Mouse (Mus musculus) thymus, postnatal 25 days (tissue): ENCODE measurements around the gene Hao1.

ENCODE experiments used
- DNase-seq: peaks from one replicate; pipeline ENCODE4 v3.0.0; 2022

Hao1 gene

GRCm38 (mm10) chr2:134460831-134461230 is 93.3 kb downstream of the Hao1 start:
- no peak for DNase-seq

- no peak for DNase-seq
These were observed 98.1 kb downstream of the Hao1 start for GRCm38 (mm10) chr2:134456065-134456505.

DNA sequence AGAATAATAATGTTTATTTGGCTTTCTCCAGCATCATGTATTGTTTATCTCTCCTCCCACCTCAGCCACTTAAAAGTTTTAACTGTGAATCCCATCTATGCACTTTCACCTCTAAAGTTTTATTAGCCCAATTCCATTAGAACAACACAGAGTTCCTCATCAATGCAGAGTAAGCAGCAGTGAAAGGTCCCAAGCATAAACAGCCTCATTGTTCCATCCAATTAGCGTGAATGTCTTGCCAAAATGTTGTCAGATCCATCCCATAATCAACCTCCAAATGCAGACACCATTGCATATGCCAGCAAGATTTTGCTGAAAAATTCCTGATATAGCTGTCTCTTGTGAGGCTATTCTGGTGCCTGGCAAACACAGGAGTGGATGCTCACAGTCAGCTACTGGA is 101.4 kb downstream of the Hao1 start:
- DNase-seq: no peak

DNA sequence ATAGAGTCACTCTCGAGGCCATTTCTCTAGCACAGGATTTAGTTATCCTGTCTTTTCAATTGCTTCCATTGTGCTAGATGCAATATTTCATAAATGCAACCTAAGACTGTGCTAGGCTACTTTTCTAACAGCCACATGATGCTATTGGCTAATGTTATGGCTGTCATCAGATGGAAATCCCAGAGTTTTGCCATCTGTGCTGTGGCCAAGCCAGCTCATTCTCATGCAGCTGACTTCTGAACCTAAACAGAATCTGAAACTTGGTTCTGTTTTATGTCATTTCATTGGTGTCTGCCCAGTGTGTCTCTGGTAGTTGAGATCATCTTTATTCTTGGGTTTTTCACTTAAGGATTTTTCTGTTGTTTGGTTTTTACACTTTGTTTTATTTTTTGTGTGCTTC is 103.2 kb downstream of the Hao1 start:
- no peak for DNase-seq
